8 mouse cellular contexts compared by ENCODE assay signal in genomic region chr15:93596991-93597390, GRCm38 (mm10). TPM values are rescaled to one million over a fixed set of nuclear protein-coding genes. Genes with fewer than 3 reads are reported as not detected.
DNase-seq lines count a peak whose midpoint lies in the region; ATAC-seq and TF ChIP-seq lines count a peak whose summit lies in the region.

No protein-coding gene starts in this region.

- no peaks in the 10 kb centered on the region for H3K36me3 ChIP-seq in kidney, embryonic 15.5 days
- no peaks in the 10 kb centered on the region for H3K36me3 ChIP-seq in embryonic facial prominence, embryonic 14.5 days (ENCODE audit: control insufficient read depth, insufficient read depth, low read length)
- H3K36me3 ChIP-seq in hindbrain, embryonic 13.5 days, result no peaks in the 10 kb centered on the region
- H3K36me3 ChIP-seq in liver, embryonic 13.5 days, result no peaks in the 10 kb centered on the region
- H3K36me3 ChIP-seq in midbrain, postnatal 0 days (ENCODE audit: insufficient read depth, low read length), result no peaks in the 10 kb centered on the region

- H3K4me1 ChIP-seq in kidney, embryonic 15.5 days, result peaks cover 38% of the 10 kb centered on the region
- peaks cover 20% of the 10 kb centered on the region for H3K4me1 ChIP-seq in embryonic facial prominence, embryonic 14.5 days (ENCODE audit: control insufficient read depth, insufficient read depth, low read length)
- H3K4me1 ChIP-seq in hindbrain, embryonic 13.5 days (replicated peaks), result peaks cover 33% of the 10 kb centered on the region
- H3K4me1 ChIP-seq in liver, embryonic 13.5 days (replicated peaks), result peaks cover 41% of the 10 kb centered on the region
- H3K4me1 ChIP-seq in midbrain, postnatal 0 days (ENCODE audit: insufficient read depth, low read length), result peaks cover 9% of the 10 kb centered on the region; the same call in 1 of the 2 replicates

- H3K4me3 ChIP-seq in kidney, embryonic 15.5 days (replicated peaks), result no peak overlapping the region; the same call in 1 of the 2 replicates
- H3K4me3 ChIP-seq in embryonic facial prominence, embryonic 14.5 days (ENCODE audit: low read depth, low read length), result peak overlapping the region; percentile 89
- no peak overlapping the region for H3K4me3 ChIP-seq in hindbrain, embryonic 13.5 days
- H3K4me3 ChIP-seq in liver, embryonic 13.5 days (replicated peaks), result 0 out of 2 replicates have a peak overlapping the region, but pooled peaks have one; percentile 88
- no peak overlapping the region for H3K4me3 ChIP-seq in midbrain, postnatal 0 days (ENCODE audit: low read depth, low read length)

- no peak for TF ChIP-seq CTCF in midbrain, postnatal 0 days (IDR thresholded peaks at IDR 0.05)

- H3K4me2 ChIP-seq in kidney, embryonic 15.5 days, result peak overlapping the region; percentile 92
- H3K4me2 ChIP-seq in embryonic facial prominence, embryonic 14.5 days (ENCODE audit: low read depth, low read length), result peak overlapping the region; percentile 87
- peak overlapping the region; percentile 90; the same call in 1 of the 2 replicates for H3K4me2 ChIP-seq in hindbrain, embryonic 13.5 days
- peak overlapping the region; percentile 98 for H3K4me2 ChIP-seq in liver, embryonic 13.5 days
- H3K4me2 ChIP-seq in midbrain, postnatal 0 days (ENCODE audit: low read depth, low read length, poor library complexity, severe bottlenecking), result no peak overlapping the region

- no peak for ATAC-seq in kidney, embryonic 15.5 days (replicated peaks; ENCODE audit: low FRiP score)
- no peak for ATAC-seq in embryonic facial prominence, embryonic 14.5 days (ENCODE audit: low read depth)
- ATAC-seq in hindbrain, embryonic 13.5 days (ENCODE audit: low FRiP score), result no peak
- no peak for ATAC-seq in liver, embryonic 13.5 days (ENCODE audit: low read depth)
- ATAC-seq in midbrain, postnatal 0 days (ENCODE audit: low FRiP score), result no peak

- 53% methylated on average over 11 of the region's 11 CpGs for WGBS in kidney, embryonic 15.5 days
- WGBS in embryonic facial prominence, embryonic 14.5 days, result 56% methylated on average over 11 of the region's 11 CpGs
- WGBS in hindbrain, embryonic 13.5 days, result 66% methylated on average over 11 of the region's 11 CpGs
- WGBS in liver, embryonic 13.5 days (ENCODE audit: insufficient replicate concordance), result 58% methylated on average over 11 of the region's 11 CpGs
- 72% methylated on average over 11 of the region's 11 CpGs for WGBS in midbrain, postnatal 0 days

- H3K27ac ChIP-seq in kidney, embryonic 15.5 days, result peak overlapping the region; percentile 86; the same call in 1 of the 2 replicates
- peak overlapping the region; percentile 96; the same call in 1 of the 2 replicates for H3K27ac ChIP-seq in embryonic facial prominence, embryonic 14.5 days (replicated peaks; ENCODE audit: low read depth, low read length)
- H3K27ac ChIP-seq in hindbrain, embryonic 13.5 days, result no peak overlapping the region
- no peak overlapping the region for H3K27ac ChIP-seq in liver, embryonic 13.5 days
- no peak overlapping the region for H3K27ac ChIP-seq in midbrain, postnatal 0 days (ENCODE audit: low read depth, low read length)

- no peak for DNase-seq in kidney, adult 9 months
- no peak for DNase-seq in embryonic facial prominence, embryonic 14.5 days (ENCODE audit: low spot score)
- no peak for DNase-seq in liver, embryonic 13.5 days
- DNase-seq in midbrain, postnatal 0 days (ENCODE audit: low spot score), result no peak
- no peak for DNase-seq in gastrocnemius, adult 18-20 months (ENCODE audit: low spot score)
- DNase-seq in cerebellum, adult 11-12 months, result no peak

- no peak overlapping the region for H3K9ac ChIP-seq in kidney, embryonic 15.5 days
- peak overlapping the region; percentile 97; the same call in 1 of the 2 replicates for H3K9ac ChIP-seq in embryonic facial prominence, embryonic 14.5 days (ENCODE audit: low read depth, low read length)
- H3K9ac ChIP-seq in hindbrain, embryonic 13.5 days, result no peak overlapping the region
- no peak overlapping the region for H3K9ac ChIP-seq in liver, embryonic 13.5 days
- no peak overlapping the region for H3K9ac ChIP-seq in midbrain, postnatal 0 days (replicated peaks; ENCODE audit: low read length, poor library complexity, severe bottlenecking)

- no peaks in the 10 kb centered on the region for H3K9me3 ChIP-seq in kidney, embryonic 15.5 days (replicated peaks)
- no peaks in the 10 kb centered on the region for H3K9me3 ChIP-seq in embryonic facial prominence, embryonic 14.5 days (ENCODE audit: control insufficient read depth, low read length)
- H3K9me3 ChIP-seq in hindbrain, embryonic 13.5 days, result no peaks in the 10 kb centered on the region
- H3K9me3 ChIP-seq in liver, embryonic 13.5 days (replicated peaks), result no peaks in the 10 kb centered on the region
- H3K9me3 ChIP-seq in midbrain, postnatal 0 days (ENCODE audit: low read length), result no peaks in the 10 kb centered on the region

- H3K27me3 ChIP-seq in kidney, embryonic 15.5 days, result no peaks in the 10 kb centered on the region
- no peaks in the 10 kb centered on the region for H3K27me3 ChIP-seq in embryonic facial prominence, embryonic 14.5 days (replicated peaks; ENCODE audit: control insufficient read depth, insufficient read depth, low read length)
- 0 out of 2 replicates have a peak, but pooled peaks cover 2% of the 10 kb centered on the region for H3K27me3 ChIP-seq in hindbrain, embryonic 13.5 days
- H3K27me3 ChIP-seq in liver, embryonic 13.5 days, result 0 out of 2 replicates have a peak, but pooled peaks cover 8% of the 10 kb centered on the region
- H3K27me3 ChIP-seq in midbrain, postnatal 0 days (ENCODE audit: insufficient read depth, low read length), result no peaks in the 10 kb centered on the region

RNA-seq across cellular contexts. Expression of gene Prickle1, which starts 1.3 kb away (rescaled TPM):
- 24.3 and 27.0 TPM in 2 replicates for polyA plus RNA-seq in kidney, embryonic 15.5 days (2015; fragmentation: Nextera tagmentation; extraction: Ambion mirVana)
- polyA plus RNA-seq in embryonic facial prominence, embryonic 14.5 days (2014; fragmentation: Nextera tagmentation; extraction: Ambion mirVana), result 35.7 and 43.5 TPM in 2 replicates
- polyA plus RNA-seq in hindbrain, embryonic 13.5 days (2015; fragmentation: Nextera tagmentation; extraction: Ambion mirVana), result 14.9 and 15.9 TPM in 2 replicates
- 4.2 and 5.6 TPM in 2 replicates for polyA plus RNA-seq in liver, embryonic 13.5 days (2015; fragmentation: Nextera tagmentation; extraction: Ambion mirVana)
- total RNA-seq in midbrain, postnatal 0 days (2014; rRNA removed), result 14.6 and 16.3 TPM in 2 replicates
- polyA plus RNA-seq in midbrain, postnatal 0 days (2015; fragmentation: Nextera tagmentation; extraction: Ambion mirVana), result 13.7 and 14.5 TPM in 2 replicates
- total RNA-seq in gastrocnemius, adult 18-20 months (2021), result 1 to 10 TPM; 2.9 to 3.0 TPM

Comparison
In these comparisons a context has a peak if more than half of its experiments do, and no peak if none do; other contexts are left out.
1. H3K27ac ChIP-seq: peak in kidney, embryonic 15.5 days (single experiment) and embryonic facial prominence, embryonic 14.5 days (single experiment); none in hindbrain, embryonic 13.5 days (single experiment), liver, embryonic 13.5 days (single experiment) and midbrain, postnatal 0 days (single experiment).
2. H3K4me3 ChIP-seq: peak in embryonic facial prominence, embryonic 14.5 days (single experiment) and liver, embryonic 13.5 days (single experiment); none in kidney, embryonic 15.5 days (single experiment), hindbrain, embryonic 13.5 days (single experiment) and midbrain, postnatal 0 days (single experiment).